Mouse (Mus musculus) monocyte, adult 2 months (primary cell): ENCODE results near the gene Cramp1l.
"Not testable (repeated sequence)": the region's sequence is repeated elsewhere in the genome, so short reads cannot be mapped to it uniquely, and the experiment has no call there.

Source experiments
- DNase-seq, 2 experiments: peaks; one replicate each; pipeline ENCODE4 v3.0.0; 2022; ENCODE audit warnings: low spot score in 2 of 2, low read depth in 1 of 2

Cramp1l gene

GRCm38 (mm10) chr17:24960135-24960851, 55.3 kb downstream of the Cramp1l start, which contains the start of gene Jpt2:
TSS of gene Jpt2 (minus strand) at chr17:24960689.
- DNase-seq = peak; percentile 94 to 95

GRCm38 (mm10) chr17:24959371-24959770, 56.2 kb downstream of the Cramp1l start:
- no peak for DNase-seq

GRCm38 (mm10) chr17:24953291-24953690, 62.3 kb downstream of the Cramp1l start:
- DNase-seq = no peak

GRCm38 (mm10) chr17:24950671-24951070, 64.9 kb downstream of the Cramp1l start:
- DNase-seq = no peak

DNA sequence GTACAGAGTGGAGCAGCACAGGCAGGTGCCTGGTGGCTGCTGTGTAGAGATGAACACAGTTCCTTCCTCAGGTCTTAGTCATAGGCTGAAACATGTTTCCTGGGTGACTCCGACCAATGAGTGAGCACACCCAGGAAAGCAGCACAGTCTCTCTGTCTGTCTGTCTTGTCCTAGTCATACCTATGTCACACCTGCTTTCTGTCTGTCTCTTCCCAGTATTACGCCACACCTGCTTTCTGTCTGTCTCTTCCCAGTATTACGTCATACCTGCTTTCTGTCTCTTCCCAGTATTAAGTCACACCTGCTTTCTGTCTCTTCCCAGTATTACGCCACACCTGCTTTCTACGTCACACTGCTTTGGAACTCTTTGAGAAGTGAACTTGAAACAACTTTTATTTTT, 67.4 kb downstream of the Cramp1l start:
- no peak for DNase-seq

GRCm38 (mm10) chr17:24943589-24943988, 72.0 kb downstream of the Cramp1l start:
- DNase-seq = not testable (repeated sequence)

- no peak for DNase-seq
These were observed 72.6 kb downstream of the Cramp1l start for GRCm38 (mm10) chr17:24943036-24943435.

DNA sequence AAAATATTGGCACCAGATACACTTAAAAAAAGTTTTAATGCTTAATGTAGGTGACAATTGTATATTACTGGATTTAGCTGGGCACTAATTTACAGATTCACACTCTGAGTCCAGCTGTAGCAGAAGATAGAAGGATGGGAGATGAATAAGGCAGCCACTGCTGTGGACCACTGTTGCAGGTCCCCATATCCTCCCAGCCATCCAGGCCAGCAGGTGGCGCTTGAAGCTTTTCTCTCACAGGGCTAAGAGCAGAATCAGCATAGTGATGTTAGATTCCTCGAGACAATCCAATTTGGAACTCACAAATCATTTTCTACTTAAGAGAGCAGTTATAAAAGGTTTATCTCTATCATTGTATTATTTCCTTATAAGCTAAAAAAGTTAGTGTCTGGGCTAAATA, 73.1 kb downstream of the Cramp1l start:
- DNase-seq = peak in 1 of 2 experiments; percentile 7

GRCm38 (mm10) chr17:24937266-24937665, 78.3 kb downstream of the Cramp1l start:
- no peak for DNase-seq

- peak; percentile 84 to 92 for DNase-seq
These were observed 79.0 kb downstream of the Cramp1l start, which contains the start of gene Mapk8ip3 for GRCm38 (mm10) chr17:24936259-24937237. TSS of gene Mapk8ip3 (minus strand) at chr17:24936977.

- DNase-seq = no peak
These were observed 79.9 kb downstream of the Cramp1l start for GRCm38 (mm10) chr17:24935666-24936065.

GRCm38 (mm10) chr17:24934926-24935325, 80.7 kb downstream of the Cramp1l start:
- DNase-seq = no peak

GRCm38 (mm10) chr17:24933163-24933562, 82.4 kb downstream of the Cramp1l start:
- DNase-seq = no peak

- no peak for DNase-seq
These were observed 83.2 kb downstream of the Cramp1l start for GRCm38 (mm10) chr17:24932431-24932830.

DNA sequence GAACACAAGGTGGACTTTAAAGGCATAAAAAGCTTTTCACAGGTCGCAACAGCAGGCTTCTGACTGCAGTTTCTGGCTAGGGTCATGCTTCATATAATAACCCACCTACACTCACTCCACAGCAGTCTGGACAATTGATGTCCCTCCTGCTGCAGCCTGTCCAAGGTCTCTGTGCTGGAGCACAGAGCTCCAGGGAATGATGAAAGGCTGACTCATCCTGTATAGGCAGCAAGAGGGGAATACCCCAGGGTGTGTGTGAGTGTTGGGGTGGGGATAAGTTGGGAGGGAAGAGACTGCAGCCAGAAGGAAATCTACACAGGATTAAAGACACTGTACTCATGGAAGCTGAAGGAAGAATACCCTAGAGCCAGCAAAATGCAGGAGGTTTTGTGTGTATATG, 86.1 kb downstream of the Cramp1l start:
- DNase-seq = no peak

DNA sequence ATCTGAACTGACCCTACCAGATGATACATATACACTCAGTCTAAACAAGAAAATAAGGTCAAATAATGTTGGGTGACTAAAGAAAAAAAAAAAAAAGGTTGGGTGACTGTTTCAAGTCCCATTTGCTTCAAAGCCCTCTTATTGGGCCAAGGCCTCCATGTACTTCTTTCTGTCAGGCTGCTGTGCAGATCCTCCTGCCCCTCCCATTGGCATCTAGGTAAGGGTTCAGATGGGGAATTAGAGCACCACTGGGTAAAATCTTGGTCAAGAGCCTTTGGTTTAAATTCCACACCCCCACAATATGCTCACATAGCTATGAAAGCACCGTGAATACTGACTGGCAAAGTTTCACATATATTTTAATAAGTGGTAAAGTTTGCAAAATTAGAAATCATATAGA, 92.3 kb downstream of the Cramp1l start:
- DNase-seq = no peak

GRCm38 (mm10) chr17:24913984-24914383, 101.6 kb downstream of the Cramp1l start:
- DNase-seq = no peak
